Mouse (Mus musculus) gastrocnemius, postnatal 14 days (tissue): ENCODE measurements around the gene Adam22. TPM values are rescaled to one million over a fixed set of nuclear protein-coding genes. Genes with fewer than 3 reads are reported as not detected.
"Not testable (repeated sequence)": the region's sequence is repeated elsewhere in the genome, so short reads cannot be mapped to it uniquely, and the experiment has no call there.

Source experiments
- DNase-seq: peaks from one replicate; pipeline ENCODE4 v3.0.0; 2021; ENCODE audit warnings: mixed read lengths
- intact Hi-C: fragments of 180-260 bp; cut with DNase I; formaldehyde crosslinking; loops from one replicate; pipeline ENCODE4 v1.15.1; 2025; ENCODE audit warnings: low total_unique reads
- total RNA-seq, 2 experiments: library from RNA; stranded (reverse); gene quantifications; 2 replicates each; pipeline ENCODE4 v1.2.3; 2021

Adam22 gene
- total RNA-seq, 2 experiments from 2014 or later, result 4.3 to 4.8 TPM

- intact Hi-C loops, result no loop called here
- no peak for DNase-seq
Measured at GRCm38 (mm10) chr5:8221630-8222029, 146.3 kb downstream of the Adam22 start.

DNA sequence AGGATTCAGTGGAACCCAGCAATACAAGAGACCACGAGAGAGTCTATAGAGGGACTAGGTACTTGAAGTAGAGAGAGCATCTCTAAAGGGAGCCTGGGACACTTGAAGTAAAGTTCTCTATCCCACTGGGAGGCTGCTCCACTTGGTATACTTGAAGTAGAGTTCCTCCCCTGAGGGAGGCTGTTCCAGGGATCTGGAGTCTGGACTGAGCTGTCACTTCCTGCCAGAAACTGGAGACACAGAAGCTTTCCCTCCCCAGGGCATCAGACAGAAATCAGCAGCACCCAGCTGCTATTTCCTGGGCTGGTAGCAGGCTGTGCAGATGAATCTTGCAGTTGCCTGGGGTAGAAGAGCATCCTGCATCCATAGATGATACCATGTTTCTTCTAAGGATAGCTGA lies 152.1 kb downstream of the Adam22 start:
- no peak for DNase-seq
- intact Hi-C loops, result no loop called here

DNA sequence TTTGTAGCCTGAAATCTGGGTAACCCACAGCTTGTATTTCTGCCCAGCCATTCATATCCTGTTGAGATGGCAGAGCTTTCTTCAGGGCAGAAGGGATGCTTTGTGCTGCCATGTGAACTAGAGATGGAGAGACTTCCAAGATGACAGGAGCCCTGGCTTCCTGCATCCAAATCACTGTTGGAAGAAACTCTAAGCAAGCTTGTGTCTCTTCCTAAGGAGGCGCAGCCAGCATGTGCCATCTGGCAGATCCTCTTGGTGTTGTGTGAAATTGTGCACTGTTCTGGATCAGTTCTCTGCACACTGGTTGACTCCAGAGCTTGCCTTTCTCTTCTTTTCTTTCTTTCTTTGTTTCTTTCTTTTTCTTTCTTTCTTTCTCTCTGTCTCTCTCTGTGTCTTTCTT lies 183.0 kb downstream of the Adam22 start:
- DNase-seq, intact Hi-C loops: not testable (repeated sequence)

DNA sequence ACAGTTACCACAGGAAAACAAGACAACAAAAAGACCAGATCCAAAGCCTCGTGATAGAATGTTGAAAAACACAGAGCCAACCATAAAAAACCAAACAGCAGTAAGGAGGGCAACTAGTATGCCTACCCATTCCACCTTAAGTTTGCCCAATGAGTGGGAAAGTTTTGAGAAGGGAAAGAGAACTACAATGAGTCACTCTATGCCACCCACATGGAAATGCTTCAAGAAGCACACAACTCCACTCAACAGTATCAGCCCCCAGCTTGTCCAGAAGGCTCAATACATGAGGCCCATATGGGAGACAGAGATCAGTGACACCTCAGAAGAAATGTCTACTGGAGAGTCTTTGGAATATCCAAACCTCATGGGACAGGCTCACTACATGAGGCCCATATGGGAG lies 187.3 kb downstream of the Adam22 start:
- no peak for DNase-seq
- intact Hi-C loops, result no loop called here

- DNase-seq, result no peak
- intact Hi-C loops, result no loop called here
Measured at GRCm38 (mm10) chr5:8178111-8178510, 189.8 kb downstream of the Adam22 start.

DNA sequence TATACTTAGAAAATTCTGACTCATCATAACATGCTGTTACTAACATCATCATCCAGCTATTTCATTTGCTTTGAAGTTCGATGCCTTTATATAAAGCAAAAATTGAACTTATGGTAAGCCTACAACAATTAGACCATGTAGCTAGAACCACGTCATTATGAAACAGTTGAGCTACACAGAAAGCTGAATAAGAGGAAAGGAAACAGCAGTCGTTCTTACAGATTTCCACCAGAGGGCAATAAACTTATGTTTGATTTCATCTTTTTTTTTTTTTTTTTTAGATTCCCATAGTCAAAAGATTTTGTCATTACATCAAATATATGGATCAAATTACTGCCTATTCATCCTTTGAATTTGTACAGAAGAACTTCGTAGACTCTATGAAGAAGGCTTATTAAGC lies 203.2 kb downstream of the Adam22 start:
- no peak for DNase-seq
- intact Hi-C loops, result no loop called here

DNA sequence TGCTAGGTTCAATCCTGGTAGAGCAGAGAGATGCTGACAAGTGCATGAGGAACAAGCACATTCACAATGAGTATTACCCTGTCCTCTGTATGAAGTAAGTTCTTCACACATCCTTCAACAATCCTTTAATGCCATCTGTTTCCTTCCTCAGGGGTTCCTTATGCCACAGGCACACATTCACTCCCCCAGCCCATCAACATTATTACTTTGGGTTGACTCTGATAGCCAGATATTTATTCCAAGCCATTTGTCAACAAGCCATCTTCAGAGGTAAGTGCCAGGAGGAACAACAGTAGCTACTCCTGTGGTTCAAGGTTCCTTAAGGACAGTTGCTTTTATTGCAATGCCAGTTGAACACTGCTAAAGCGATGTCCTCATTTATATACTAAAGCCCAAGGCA lies 216.3 kb downstream of the Adam22 start:
- no peak for DNase-seq
- intact Hi-C loops, result no loop called here

GRCm38 (mm10) chr5:8146146-8146545 lies 221.8 kb downstream of the Adam22 start:
- intact Hi-C loops, result no loop called here
- no peak for DNase-seq

- DNase-seq, result no peak
- intact Hi-C loops, result no loop called here
Measured at GRCm38 (mm10) chr5:8145473-8145872, 222.5 kb downstream of the Adam22 start.

DNA sequence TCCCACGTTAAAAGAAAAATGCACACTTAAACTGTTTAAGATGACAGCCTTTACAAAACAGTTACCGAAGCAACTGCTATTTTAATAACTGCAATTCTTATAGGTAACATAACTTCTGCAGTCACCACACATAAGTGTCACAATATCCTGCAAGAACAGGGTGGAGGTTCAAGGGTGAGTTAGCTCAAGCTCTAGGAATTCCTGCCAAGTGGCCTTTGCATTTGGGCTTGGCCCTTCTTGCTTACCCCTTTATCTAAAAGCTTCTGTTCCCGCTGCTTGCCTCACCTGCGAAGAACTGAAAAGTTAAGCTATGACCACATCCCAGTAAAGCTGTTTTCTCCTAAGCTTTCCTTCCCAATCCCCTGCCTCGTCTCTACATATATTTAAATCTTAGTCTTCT lies 235.4 kb downstream of the Adam22 start:
- intact Hi-C loops, result no loop called here
- no peak for DNase-seq

DNA sequence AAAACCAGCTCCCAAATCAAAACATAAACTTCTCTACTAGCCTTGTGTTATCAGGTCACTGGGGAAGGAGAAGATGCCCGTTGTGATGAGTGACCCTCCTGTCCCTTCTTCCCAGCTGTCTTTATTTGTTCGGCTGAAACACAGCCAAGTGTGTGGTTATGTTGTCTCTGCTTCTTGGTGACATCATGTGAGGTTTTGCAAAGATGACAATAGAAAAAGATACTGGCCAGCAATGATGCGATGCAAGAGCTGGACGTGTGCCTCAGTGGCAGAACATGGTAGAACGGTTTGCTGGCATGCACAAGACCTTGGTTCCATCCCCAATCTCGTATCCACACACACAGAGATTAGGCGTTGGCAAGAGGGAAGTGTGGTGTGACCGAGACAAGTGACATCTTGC lies 236.0 kb downstream of the Adam22 start:
- intact Hi-C loops, result no loop called here
- DNase-seq, result no peak

DNA sequence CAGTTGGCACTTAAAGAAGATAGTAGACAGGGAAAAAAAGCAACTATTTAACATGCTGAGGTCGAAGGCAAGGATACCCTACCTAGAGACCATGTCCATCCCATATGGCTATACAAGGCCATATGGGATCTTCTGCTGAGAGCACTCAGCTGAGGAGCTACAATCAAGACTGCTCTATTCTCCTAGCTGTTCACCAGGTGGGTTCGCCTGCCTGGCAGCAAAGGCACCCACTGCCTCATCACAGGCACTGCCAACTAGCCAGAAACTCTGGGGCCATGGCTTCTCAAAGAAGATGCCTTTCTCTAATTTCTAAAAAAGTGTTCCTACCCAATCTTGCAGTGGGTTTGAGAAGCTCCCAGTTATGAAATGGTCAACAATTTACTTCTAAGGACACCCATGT lies 238.2 kb downstream of the Adam22 start:
- intact Hi-C loops, result no loop called here
- DNase-seq, result no peak

DNA sequence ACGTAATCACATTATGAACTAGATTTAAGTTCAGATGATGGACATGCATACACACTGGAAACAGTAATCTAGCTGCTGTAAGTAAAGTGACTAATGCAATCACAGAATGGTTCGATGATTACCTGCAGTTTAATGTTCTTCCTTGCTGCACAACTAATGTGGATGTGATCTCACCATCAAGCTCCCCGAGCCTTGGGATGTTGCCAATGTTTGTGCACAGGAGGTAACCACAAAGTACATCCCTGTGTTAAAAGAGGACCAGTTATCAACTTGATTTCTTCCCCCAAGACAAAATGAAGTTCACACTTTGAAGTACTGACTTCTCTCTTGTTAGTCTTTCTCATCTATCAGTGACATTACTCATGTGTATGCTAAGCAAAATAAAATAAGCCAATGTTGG lies 247.0 kb downstream of the Adam22 start:
- intact Hi-C loops, result no loop called here
- no peak for DNase-seq

DNA sequence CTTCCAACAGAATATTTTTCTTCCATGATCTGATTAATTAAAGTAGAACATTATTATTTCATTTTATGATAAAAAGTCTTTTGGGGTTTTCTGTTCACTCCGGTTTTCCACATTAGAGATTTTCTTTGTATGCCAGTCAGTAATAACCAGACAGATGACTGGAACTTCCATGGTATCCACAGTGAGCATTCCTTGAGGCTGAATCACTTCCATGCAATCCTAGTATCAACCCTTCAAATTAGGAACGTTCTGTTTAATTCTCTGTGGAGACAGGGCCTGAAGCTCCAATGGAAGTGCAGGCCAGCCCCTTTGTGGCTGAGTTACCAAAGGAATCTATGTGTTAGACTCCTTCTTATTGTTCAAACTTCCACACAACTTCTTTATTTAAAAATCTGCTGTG lies 247.9 kb downstream of the Adam22 start:
- no peak for DNase-seq
- intact Hi-C loops, result no loop called here

DNA sequence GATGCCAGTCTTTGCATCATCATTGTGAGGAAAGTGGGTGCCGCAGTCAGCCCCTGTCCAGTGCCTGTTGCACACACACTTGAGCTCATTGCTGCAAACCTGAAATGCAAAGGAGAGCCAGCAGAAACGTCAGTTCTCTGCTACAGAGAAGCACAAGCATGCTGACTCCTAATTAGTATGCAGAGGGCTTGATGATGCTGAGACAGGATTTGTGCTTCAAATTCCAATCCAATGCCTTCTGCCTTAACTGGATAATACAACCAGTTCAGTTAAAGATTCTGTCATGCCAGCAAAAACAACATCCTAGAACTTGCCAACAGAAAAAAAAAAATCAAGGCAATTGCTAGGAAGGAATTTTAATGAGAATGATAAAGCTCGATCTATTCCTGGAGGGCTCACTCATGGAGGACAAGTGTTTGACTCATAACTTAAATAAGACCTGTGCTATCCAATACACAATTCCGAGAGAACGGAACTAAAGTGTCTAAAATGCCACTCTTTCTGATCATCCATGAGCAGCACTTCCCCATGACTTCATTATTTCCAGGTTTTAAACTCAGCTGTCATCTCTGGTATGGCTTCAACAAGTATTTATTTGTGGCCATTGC lies 251.3 kb downstream of the Adam22 start:
- intact Hi-C loops, result no loop called here
- no peak for DNase-seq

GRCm38 (mm10) chr5:8112246-8112645 lies 255.7 kb downstream of the Adam22 start:
- no peak for DNase-seq
- intact Hi-C loops, result no loop called here

DNA sequence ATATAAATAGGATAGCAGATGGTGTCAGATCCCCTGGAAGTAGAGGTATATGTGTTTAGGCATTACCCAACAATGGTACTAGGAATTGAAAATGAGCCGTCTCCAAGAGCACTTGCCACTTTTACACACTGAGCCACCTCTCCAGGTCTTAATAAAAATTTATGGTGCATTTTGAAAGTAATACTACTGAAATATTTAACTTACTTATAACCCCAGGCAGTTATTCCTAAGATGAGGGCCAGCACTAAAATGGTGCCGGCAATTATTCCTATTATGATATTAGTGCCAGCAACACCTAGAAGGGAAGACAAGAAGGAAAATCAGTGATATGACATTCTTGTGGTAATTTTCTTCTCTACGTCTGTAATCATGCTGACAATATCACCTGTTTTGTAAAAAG lies 256.3 kb downstream of the Adam22 start:
- no peak for DNase-seq
- intact Hi-C loops, result no loop called here

DNA sequence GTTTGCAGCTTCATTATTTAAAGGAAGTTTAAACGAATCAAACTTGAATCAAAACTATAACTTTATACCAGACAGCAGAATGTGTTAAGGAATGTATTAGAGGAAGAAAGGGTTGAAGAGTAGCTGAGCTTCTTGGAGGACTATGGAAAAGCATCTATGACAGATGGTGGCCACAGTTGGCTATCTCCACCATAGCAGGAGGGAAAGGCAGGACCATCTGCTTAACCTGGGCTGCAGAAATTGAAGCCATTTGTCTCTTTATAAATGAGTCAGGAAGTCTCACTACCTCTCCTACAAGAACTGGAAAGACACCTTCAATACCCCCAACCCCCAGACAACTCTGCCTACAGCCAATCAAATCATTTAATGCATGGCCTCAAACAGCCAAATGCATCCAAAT lies 272.3 kb downstream of the Adam22 start:
- intact Hi-C loops, result no loop called here
- no peak for DNase-seq

DNA sequence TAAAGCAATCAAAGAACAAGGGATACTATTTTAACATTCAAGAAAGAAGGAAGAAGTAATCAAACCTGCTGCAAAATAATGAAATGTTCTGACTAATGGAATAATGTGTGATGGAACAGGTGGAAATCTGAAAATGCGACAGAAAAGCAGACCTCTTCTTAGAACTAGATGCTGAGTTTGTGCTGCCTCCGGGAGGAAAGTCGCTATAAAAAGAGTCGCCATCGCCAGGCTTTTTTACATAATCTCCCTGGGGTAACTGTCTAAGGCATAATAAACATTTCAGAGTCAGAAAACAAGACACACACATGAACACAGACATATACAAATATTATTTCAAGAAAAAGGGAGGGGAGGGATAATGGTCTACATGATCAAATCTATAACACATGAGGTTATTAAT lies 273.0 kb downstream of the Adam22 start:
- intact Hi-C loops, result no loop called here
- DNase-seq, result no peak

- intact Hi-C loops, result no loop called here
- DNase-seq, result no peak
Measured at GRCm38 (mm10) chr5:8088147-8088546, 279.8 kb downstream of the Adam22 start.

DNA sequence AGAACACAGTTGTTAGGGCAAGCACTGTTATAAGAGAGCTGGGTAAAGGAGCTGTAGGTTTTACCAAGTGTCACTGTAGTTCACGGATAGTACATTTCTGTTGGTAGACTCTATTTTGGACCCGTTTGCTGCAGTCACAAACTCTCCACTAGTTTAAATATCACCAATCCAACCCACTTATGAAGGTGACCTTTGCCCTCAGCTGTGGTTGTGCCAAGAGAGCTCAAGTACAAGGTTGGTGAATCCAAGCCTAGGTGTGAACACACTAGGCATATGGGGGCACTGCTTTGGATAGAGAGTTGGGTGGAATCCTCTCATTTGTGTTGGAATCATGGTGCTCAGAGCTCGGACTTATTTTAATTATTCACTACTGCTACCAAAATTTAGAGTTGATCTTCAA lies 282.3 kb downstream of the Adam22 start:
- DNase-seq, result no peak
- intact Hi-C loops, result no loop called here

DNA sequence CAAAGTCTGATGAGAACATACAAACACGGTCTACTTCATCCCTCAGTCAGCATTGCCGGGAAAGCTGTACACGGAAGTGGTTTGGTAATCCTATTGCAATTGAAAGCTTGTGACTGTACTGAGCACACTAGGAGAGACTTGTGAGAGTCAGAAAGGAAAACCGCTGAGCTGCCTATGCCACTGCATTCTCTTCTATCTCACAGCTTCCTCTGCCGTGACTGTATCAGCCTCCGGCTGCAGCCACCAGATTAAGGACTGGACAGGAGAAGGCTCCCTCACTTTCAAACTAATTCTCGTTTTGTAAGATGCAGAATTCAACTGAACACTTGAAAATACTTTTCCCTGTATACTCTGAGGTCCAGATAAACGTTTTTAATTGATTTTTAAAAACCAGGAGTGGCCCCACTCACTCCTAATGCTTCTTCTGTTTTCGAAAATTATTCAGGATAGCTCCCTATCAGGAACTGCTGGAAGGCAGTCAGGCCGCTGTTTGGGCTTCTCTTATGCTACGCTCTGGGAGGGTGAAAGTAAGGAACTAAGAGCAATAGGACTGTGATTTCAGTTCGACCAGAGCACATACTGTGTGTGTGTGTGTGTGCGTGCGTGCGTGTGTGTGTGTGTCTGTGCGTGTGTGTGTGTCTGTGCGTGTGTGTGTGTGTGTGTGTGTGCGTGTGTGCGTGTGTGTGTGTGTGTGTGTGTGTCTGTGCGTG lies 285.0 kb downstream of the Adam22 start:
- intact Hi-C loops, result no loop called here

More for the DNA sequence above, 285.0 kb downstream of the Adam22 start:
- no peak for DNase-seq
